Mouse (Mus musculus): ENCODE measurements around the gene Lrp11.
"Not testable (repeated sequence)": the region's sequence is repeated elsewhere in the genome, so short reads cannot be mapped to it uniquely, and the experiment has no call there.

Gene Lrp11

GRCm38 (mm10) chr10:7589592-7590233 lies at the start of gene Lrp11:
Gene Lrp11, plus strand, starts transcription at chr10:7589800.
- peak; percentile 87 for DNase-seq (ENCODE audit: low spot score)

DNA sequence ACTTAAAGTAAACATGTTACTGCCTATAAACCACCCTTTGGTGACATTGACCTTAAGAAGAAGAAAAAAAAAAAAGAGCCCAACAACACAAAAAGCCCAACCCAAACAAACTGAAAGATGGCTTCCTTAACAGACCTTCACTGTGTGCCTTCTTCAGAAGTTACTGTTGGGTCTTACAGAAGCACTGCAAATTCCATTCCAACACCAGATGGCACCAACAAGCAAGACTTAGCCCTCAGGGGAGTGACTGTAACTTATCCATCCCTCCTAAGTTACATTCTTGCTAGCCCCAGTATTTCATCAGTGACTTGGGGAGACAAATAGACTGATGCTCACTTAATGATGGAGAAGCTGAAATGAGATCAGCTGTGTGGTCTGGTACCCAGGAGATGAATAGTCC lies 11.6 kb upstream of the Lrp11 start:
- DNase-seq (ENCODE audit: low spot score), result peak; percentile 71

GRCm38 (mm10) chr10:7581401-7581800 lies 8.2 kb upstream of the Lrp11 start:
- DNase-seq (ENCODE audit: low spot score), result no peak

GRCm38 (mm10) chr10:7582157-7582890 lies 7.3 kb upstream of the Lrp11 start:
- DNase-seq (ENCODE audit: low spot score), result no peak

GRCm38 (mm10) chr10:7582891-7583557 lies 6.6 kb upstream of the Lrp11 start:
- DNase-seq (ENCODE audit: low spot score), result peak; percentile 27

DNA sequence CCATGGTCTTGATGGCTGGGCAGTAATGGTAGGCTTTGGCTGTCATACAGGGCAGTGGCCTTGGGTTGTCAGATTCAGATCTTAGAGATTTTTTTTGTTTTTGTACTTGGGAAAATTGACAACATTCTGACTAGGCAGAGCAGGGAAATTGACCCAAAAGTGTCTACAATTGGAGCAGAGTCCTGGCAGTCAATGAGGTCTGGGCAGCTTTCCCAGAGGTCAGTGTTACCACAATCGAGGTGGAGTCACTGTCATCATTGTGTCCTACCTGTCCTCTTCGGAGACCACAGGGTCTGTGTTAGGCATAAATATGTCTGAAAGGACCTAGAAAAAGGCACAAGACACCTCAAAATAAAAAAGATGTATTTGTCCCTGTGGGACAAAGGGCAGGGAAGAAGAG lies 2.8 kb upstream of the Lrp11 start:
- DNase-seq (ENCODE audit: low spot score), result no peak

GRCm38 (mm10) chr10:7590234-7590689 lies 662 bp downstream of the Lrp11 start:
- DNase-seq (ENCODE audit: low spot score), result no peak

DNA sequence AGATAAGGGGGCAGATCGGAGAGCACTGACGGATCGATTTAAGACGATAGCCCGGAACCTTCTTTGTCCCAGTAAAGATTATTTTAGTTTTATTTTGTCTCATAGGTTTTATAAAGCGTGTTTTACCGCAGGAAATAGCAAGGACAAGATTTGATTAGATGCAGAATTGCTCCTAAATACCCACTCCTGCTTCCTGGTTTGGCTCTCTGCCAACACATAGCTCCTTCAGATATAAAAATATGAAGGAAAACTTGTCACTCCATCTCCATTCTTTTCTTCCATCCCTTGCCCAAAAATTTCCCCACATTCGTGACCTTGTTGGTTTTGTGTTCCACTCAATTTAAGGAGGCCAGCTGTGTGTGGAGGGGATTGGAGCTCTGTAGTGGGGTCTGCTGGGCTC lies 1.2 kb downstream of the Lrp11 start:
- no peak for DNase-seq (ENCODE audit: low spot score)

DNA sequence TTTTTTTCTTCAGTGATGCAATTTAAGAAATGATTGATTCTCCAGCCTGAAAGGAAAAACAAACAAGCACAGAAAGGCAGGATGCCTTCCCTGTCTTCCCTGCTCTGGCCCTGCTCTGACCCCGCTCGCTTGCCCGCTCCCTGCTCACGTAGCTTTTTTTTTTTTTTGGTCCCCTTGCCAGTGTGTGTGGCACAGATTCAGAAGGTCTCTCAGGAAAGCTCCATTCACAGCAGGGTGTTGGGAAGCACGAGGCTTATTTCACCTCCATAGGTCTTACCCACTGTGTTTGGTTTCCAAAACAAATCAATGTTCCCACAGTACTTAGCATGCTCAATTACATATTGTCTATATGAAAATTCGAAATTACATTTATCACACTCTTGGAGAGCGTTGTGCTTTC lies 5.2 kb downstream of the Lrp11 start:
- DNase-seq (ENCODE audit: low spot score), result no peak

GRCm38 (mm10) chr10:7596251-7596650 lies 6.7 kb downstream of the Lrp11 start:
- no peak for DNase-seq (ENCODE audit: low spot score)

DNA sequence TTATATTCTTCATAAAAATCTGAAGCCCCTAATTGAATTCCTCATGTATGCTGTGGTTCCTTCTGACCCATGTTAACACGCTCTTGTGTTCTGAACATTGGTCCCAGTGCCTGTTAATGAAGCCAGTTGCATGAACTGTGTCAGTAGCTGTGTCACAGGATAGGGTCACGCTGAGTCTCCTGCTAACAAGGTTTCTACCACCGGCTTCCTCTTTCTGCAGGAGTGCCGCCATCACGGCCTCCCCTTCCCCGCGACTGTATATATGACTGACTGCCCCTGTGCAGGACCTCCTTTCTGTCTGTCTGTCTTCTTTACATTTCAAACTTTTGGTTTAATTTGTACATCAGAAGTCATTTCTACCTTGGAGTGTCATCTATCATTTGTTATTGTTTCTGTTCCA lies 8.6 kb downstream of the Lrp11 start:
- DNase-seq (ENCODE audit: low spot score), result no peak

- DNase-seq (ENCODE audit: low spot score), result peak; percentile 75
Measured at GRCm38 (mm10) chr10:7600647-7601046, 11.0 kb downstream of the Lrp11 start.

DNA sequence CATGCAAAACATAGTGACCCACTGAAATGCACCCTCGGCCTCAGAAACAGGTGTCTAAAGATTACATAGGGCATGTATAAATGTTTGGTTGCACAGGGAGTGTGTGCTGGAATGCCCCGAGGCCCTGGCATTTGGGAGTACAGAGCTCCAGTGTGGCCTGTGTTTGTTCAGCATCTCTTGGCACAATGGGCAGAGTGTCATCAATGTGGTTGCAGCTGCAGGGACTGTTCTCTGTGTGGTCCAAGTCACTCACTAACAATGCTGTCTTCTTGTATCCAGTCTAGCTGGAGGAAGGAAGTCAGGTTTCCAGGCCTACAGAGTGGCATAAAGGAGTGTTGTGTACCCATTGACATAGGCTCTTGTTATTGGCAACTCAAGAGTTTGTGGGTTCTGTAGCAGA lies 15.6 kb downstream of the Lrp11 start:
- peak; percentile 41 for DNase-seq (ENCODE audit: low spot score)

GRCm38 (mm10) chr10:7606437-7606836 lies 16.8 kb downstream of the Lrp11 start:
- DNase-seq (ENCODE audit: low spot score), result no peak

- DNase-seq (ENCODE audit: low spot score), result no peak
Measured at GRCm38 (mm10) chr10:7608611-7609010, 19.0 kb downstream of the Lrp11 start.

DNA sequence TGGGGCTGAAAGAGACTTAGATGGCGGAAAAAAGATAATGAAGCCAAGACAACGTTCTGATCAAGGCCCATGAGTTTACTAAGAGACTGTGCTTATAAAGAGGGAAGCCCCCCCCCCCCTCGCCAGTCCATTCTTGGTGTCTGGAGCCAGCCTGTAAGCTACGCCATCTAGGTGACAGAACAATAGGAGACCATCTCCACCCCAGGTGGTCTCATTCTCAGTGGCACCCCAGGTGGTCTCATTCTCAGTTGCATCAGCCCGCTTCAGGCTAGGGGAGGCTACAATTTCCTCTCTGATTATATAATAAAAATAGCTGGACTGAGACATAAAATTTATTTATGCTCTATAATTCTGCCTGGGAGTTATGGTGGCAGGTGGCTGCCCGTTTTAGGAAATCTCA lies 22.0 kb downstream of the Lrp11 start:
- no peak for DNase-seq (ENCODE audit: low spot score)

DNA sequence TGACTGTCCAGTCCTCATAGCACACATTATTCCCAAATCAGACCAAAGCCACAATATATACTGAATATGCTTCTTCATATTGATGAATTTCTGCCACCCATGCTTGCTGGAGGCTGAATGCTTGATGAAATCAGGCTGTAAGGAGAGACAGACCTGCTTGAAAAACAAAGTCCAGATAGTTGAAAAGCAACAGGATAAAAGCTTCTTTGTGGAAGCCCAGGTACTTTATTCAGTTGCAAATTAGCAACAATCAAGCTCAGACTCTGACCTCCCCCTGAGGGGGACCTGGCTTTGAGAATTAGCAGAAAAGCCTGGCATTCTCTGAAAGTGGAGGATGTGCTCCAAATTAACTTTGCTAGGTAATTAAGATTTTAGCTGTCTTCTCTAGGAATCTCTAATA lies 22.6 kb downstream of the Lrp11 start:
- not testable (repeated sequence) for DNase-seq (ENCODE audit: low spot score)

DNA sequence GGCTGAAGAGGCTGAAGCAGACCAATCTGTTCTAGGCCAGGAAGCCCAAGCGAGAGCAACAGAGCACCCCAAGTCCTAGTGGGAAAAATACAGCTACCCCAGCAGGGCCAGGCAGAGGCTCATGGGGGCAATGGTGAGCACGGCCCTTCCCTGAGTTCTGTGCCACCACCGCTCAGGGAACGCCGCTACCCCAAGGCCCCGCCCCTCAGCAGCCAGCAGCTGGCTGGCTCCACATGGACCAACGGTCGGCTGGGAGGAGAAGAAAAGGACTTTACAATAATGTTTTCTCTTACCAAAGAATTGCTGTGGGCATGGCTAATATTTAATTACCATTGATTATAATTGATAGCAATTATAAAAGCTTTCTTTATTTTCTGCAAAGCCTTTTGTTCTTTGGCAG lies 25.2 kb downstream of the Lrp11 start:
- DNase-seq (ENCODE audit: low spot score), result no peak

GRCm38 (mm10) chr10:7617146-7617545 lies 27.5 kb downstream of the Lrp11 start:
- not testable (repeated sequence) for DNase-seq (ENCODE audit: low spot score)

GRCm38 (mm10) chr10:7617556-7617955 lies 28.0 kb downstream of the Lrp11 start:
- not testable (repeated sequence) for DNase-seq (ENCODE audit: low spot score)

- no peak for DNase-seq (ENCODE audit: low spot score)
Measured at GRCm38 (mm10) chr10:7619821-7620241, 30.2 kb downstream of the Lrp11 start.

DNA sequence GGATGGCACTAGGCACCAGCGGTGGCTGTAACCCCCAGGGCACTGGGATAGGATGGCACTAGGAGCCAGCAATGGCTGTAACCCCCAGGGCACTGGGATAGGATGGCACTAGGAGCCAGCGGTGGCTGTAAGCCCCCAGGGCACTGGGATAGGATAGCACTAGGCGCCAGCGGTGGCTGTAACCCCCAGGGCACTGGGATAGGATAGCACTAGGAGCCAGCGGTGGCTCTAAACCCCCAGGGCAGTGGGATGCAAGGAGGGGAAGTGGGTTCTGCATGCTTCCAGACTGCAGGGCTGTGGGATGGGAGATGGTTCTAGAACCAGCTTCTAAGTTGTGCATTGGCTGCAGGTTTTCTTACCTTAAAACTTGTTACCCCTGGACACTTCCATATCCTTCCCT lies 31.1 kb downstream of the Lrp11 start:
- DNase-seq (ENCODE audit: low spot score), result no peak

DNA sequence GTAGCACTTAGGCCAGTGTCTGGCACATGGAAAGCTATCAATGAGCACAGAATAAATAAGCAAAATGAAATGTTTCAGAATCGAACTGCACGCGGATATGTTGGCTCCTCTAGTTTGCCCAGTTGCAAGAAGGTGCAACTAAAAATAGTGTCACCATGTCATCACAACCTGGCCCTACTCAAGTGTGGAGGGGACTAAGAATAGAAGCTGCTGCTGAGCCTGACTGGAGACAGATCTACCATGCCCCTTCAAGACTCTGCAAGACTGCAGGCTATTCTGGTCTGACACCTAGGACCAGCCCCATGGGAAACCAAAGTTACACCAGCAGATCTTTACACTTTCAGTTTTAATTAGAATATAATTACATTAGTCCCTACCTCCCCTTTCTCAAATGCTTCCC lies 32.8 kb downstream of the Lrp11 start:
- DNase-seq (ENCODE audit: low spot score), result no peak
